ENCODE assay signal across 8 mouse cellular contexts in genomic region chr5:130450031-130450541, GRCm38 (mm10).
A peak's percentile ranks its signal among the peaks of the same experiment; 100 is the strongest.
DNase-seq lines count a peak whose midpoint lies in the region; ATAC-seq lines count a peak whose summit lies in the region.

No protein-coding gene starts in this region.

- no peak for DNase-seq in heart, embryonic 10.5 days (ENCODE audit: low spot score)
- DNase-seq in limb, embryonic 11.5 days (ENCODE audit: low spot score), result peak; percentile 22
- DNase-seq in right cerebral cortex, adult 2 months (ENCODE audit: low spot score in 2 of 2), result peak; percentile 43
- DNase-seq in thymus, postnatal 36 days, result no peak
- no peak for DNase-seq in kidney, adult 8-10 months
- no peak for DNase-seq in testis, postnatal 14 days (ENCODE audit: low spot score)

- WGBS in heart, embryonic 10.5 days, result 5% methylated on average over 14 of the region's 14 CpGs
- WGBS in heart, embryonic 12.5 days, result 5% methylated on average over 14 of the region's 14 CpGs
- 8% methylated on average over 14 of the region's 14 CpGs for WGBS in limb, embryonic 11.5 days

- H3K4me2 ChIP-seq in heart, embryonic 12.5 days, result no peak overlapping the region
- peak overlapping the region; percentile 95 for H3K4me2 ChIP-seq in limb, embryonic 11.5 days (ENCODE audit: low read depth, severe bottlenecking)

- H3K27ac ChIP-seq in heart, embryonic 10.5 days, result no peak overlapping the region
- no peak overlapping the region for H3K27ac ChIP-seq in heart, embryonic 12.5 days (ENCODE audit: poor library complexity, severe bottlenecking)
- no peak overlapping the region for H3K27ac ChIP-seq in limb, embryonic 11.5 days (replicated peaks; ENCODE audit: low read depth, low read length)

- peaks cover 18% of the 10 kb centered on the region for H3K4me1 ChIP-seq in heart, embryonic 10.5 days
- peaks cover 10% of the 10 kb centered on the region for H3K4me1 ChIP-seq in heart, embryonic 12.5 days (replicated peaks)
- H3K4me1 ChIP-seq in limb, embryonic 11.5 days (ENCODE audit: control insufficient read depth, insufficient read depth, low read length), result peaks cover 3% of the 10 kb centered on the region; the same call in 1 of the 2 replicates

- 0 out of 2 replicates have a peak overlapping the region, but pooled peaks have one; percentile 58 for H3K4me3 ChIP-seq in heart, embryonic 10.5 days
- H3K4me3 ChIP-seq in heart, embryonic 12.5 days, result no peak overlapping the region
- H3K4me3 ChIP-seq in limb, embryonic 11.5 days (ENCODE audit: low read depth, low read length), result no peak overlapping the region; the same call in 1 of the 2 replicates

- ATAC-seq in heart, embryonic 12.5 days (ENCODE audit: insufficient number of reproducible peaks, low FRiP score), result no peak
- ATAC-seq in frontal cortex, adult (ENCODE audit: low TSS enrichment), result peak; percentile 64
- ATAC-seq in limb, embryonic 11.5 days (ENCODE audit: insufficient number of reproducible peaks, low FRiP score, low TSS enrichment, low read depth), result no peak

- H3K27me3 ChIP-seq in heart, embryonic 10.5 days (ENCODE audit: insufficient read depth, poor library complexity, severe bottlenecking), result peaks cover 88% of the 10 kb centered on the region
- peaks cover 86% of the 10 kb centered on the region for H3K27me3 ChIP-seq in heart, embryonic 12.5 days (replicated peaks)
- H3K27me3 ChIP-seq in limb, embryonic 11.5 days (ENCODE audit: control insufficient read depth, insufficient read depth, low read length), result peaks cover 42% of the 10 kb centered on the region

- no peak overlapping the region for H3K9ac ChIP-seq in heart, embryonic 12.5 days
- no peak overlapping the region for H3K9ac ChIP-seq in limb, embryonic 11.5 days (ENCODE audit: low read length)

- no peaks in the 10 kb centered on the region for H3K36me3 ChIP-seq in heart, embryonic 10.5 days
- H3K36me3 ChIP-seq in heart, embryonic 12.5 days, result no peaks in the 10 kb centered on the region
- H3K36me3 ChIP-seq in limb, embryonic 11.5 days (ENCODE audit: control insufficient read depth, insufficient read depth, low read length), result no peaks in the 10 kb centered on the region

- H3K9me3 ChIP-seq in heart, embryonic 10.5 days, result no peaks in the 10 kb centered on the region
- H3K9me3 ChIP-seq in heart, embryonic 12.5 days (replicated peaks), result no peaks in the 10 kb centered on the region
- H3K9me3 ChIP-seq in limb, embryonic 11.5 days (ENCODE audit: control insufficient read depth, low read length), result no peaks in the 10 kb centered on the region

Comparison
In these comparisons a context has a peak if more than half of its experiments do, and no peak if none do; other contexts are left out.
1. DNase-seq: peak in limb, embryonic 11.5 days (single experiment) and right cerebral cortex, adult 2 months (2 of 2); none in heart, embryonic 10.5 days (single experiment), thymus, postnatal 36 days (0 of 2), kidney, adult 8-10 months (0 of 2) and testis, postnatal 14 days (single experiment).